Mouse (Mus musculus) C2C12 (cell line): Measurements from ENCODE around the gene Spty2d1. TPM values are rescaled to one million over a fixed set of nuclear protein-coding genes. Genes with fewer than 3 reads are reported as not detected.
A peak's percentile ranks its signal among the peaks of the same experiment; 100 is the strongest.

ENCODE experiments used
- H3K27me3 ChIP-seq: one replicate; pipeline ENCODE4 v1.6.1; 2011; ENCODE audit not compliant: control insufficient read depth, insufficient read depth, insufficient read length
- H3K36me3 ChIP-seq: one replicate; pipeline ENCODE4 v1.6.1; 2011; ENCODE audit not compliant: control insufficient read depth, insufficient read depth
- H3K4me3 ChIP-seq: one replicate; pipeline ENCODE4 v1.5.1; 2011; ENCODE audit warnings: mild to moderate bottlenecking, control low read depth; ENCODE audit not compliant: poor library complexity, insufficient read depth, severe bottlenecking
- H3K79me2 ChIP-seq: one replicate; pipeline ENCODE4 v1.6.1; 2011; ENCODE audit not compliant: control insufficient read depth, insufficient read depth
- H3K79me3 ChIP-seq: one replicate; pipeline ENCODE4 v1.6.1; 2011; ENCODE audit warnings: low read depth, control low read depth
- H3ac ChIP-seq: one replicate; pipeline ENCODE3; 2011; ENCODE audit warnings: low read depth; ENCODE audit not compliant: control insufficient read depth, insufficient read length
- CEBPB ChIP-seq: IDR thresholded peaks from one replicate; pipeline ENCODE4 v1.6.1; 2011; ENCODE audit warnings: low read depth, mild to moderate bottlenecking, control low read depth, moderate library complexity
- CTCF ChIP-seq: IDR thresholded peaks from one replicate; pipeline ENCODE4 v1.5.1; 2011; ENCODE audit not compliant: control insufficient read depth, insufficient read depth, insufficient read length
- FOSL1 ChIP-seq: IDR thresholded peaks from one replicate; pipeline ENCODE4 v1.8.0; 2011; ENCODE audit warnings: mild to moderate bottlenecking, low read length; ENCODE audit not compliant: poor library complexity, insufficient read depth, severe bottlenecking
- MAX ChIP-seq: IDR thresholded peaks from one replicate; pipeline ENCODE4 v1.6.1; 2011; ENCODE audit warnings: mild to moderate bottlenecking, control low read depth
- MYOD1 ChIP-seq: IDR thresholded peaks from one replicate; pipeline ENCODE4 v1.6.1; 2011; ENCODE audit warnings: low read depth; ENCODE audit not compliant: control insufficient read depth, insufficient read length
- MYOG ChIP-seq: IDR thresholded peaks from one replicate; pipeline ENCODE4 v1.6.1; 2011; ENCODE audit not compliant: control insufficient read depth, insufficient read length; ENCODE audit errors: extremely low read depth
- USF1 ChIP-seq: IDR thresholded peaks from one replicate; pipeline ENCODE4 v1.6.1; 2011; ENCODE audit warnings: low read depth, mild to moderate bottlenecking, control low read depth, moderate library complexity
- polyA plus RNA-seq: library from polyadenylated mRNA; unstranded; fragments of >200 nt; fragmentation: generic; extraction: Trizol; gene quantifications from one replicate; pipeline ENCODE4 v1.2.1, GENCODE M21; 2012; ENCODE audit warnings: missing spikeins

The Spty2d1 gene
- polyA plus RNA-seq, 1 experiment, result 5.3 TPM

DNA sequence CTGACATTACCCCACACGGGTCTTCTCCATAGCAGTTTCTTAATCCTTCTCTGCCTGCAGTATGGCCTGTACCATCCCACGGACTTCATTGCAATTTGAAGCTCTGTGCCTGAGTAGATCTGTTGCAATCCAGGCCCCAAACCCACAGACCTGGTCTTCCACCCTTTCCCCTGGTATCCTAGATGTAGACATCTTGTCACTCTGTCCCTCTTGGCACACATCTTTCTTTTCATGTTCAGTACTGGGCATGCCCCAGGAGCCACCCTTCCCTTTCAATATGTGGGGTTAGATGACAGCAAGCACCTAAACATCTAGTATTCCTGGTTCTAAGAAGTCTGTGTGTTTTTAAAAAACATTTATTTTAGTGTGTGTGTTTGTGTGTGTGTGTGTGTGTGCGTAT lies 33.5 kb upstream of the Spty2d1 start:
- Histone ChIP-seq H3K79me3 (no peaks in the 10 kb centered on the region), H3K79me2 (no peaks in the 10 kb centered on the region), H3K4me3 (no peak overlapping the region), H3K36me3 (no peaks in the 10 kb centered on the region), H3K27me3 (no peaks in the 10 kb centered on the region), H3ac (no peak overlapping the region)
- TF ChIP-seq CEBPB, result no peak
- TF ChIP-seq MYOG, result no peak
- no peak for TF ChIP-seq CTCF
- no peak for TF ChIP-seq FOSL1
- no peak for TF ChIP-seq USF1
- TF ChIP-seq MYOD1, result no peak
- no peak for TF ChIP-seq MAX

DNA sequence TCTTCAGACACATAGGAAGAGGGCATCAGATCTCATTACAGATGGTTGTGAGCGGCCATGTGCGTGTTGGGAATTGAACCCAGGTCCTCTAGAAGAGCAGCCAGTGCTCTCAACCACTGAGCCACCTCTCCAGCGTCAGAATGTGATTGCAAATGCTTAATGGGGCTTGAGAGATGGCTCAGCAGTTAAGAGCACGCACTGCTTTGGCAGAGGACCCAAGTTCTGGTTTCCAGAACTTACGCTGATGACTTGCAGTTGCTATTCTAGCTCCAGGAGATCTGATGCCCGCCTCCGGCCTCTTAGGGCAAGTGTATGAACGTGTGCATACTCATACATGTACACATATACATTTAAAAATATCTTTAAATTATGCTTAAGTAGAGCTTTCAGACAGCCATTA lies 27.2 kb upstream of the Spty2d1 start:
- Histone ChIP-seq H3K27me3 (no peaks in the 10 kb centered on the region), H3K79me2 (no peaks in the 10 kb centered on the region), H3K36me3 (no peaks in the 10 kb centered on the region), H3K79me3 (no peaks in the 10 kb centered on the region), H3K4me3 (no peak overlapping the region), H3ac (no peak overlapping the region)
- TF ChIP-seq MYOG, result no peak
- TF ChIP-seq FOSL1, result no peak
- TF ChIP-seq CEBPB, result no peak
- TF ChIP-seq USF1, result no peak
- TF ChIP-seq MAX, result no peak
- TF ChIP-seq MYOD1, result no peak

DNA sequence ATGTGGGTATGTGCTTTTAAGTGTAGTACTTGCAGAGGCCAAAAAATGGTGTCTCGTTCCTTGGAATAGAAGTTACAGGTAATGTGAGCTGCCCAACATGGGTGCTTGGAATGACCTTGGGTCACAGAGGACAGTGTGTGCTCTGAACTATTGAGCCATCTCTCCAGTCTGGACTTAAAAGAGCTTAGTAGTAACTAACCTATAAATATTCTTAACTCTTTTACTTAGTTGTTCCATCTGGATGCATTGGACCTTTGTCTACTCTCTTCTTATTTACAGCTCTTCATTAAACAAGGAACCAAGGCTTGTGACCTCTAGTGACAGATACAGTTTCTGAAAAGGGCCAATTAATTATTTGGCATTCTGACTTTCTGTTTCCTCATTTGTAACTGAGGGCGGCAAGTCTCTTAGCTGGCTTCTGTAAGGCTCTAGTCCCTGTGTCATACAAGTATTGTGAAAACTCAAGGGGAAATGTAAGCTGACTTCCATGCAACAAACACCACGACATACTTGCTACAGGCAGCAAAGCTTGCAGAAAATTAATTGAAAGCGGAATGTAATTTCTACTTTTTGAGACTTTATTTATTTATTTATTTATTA lies 26.7 kb upstream of the Spty2d1 start:
- no peaks in the 10 kb centered on the region for H3K79me3 ChIP-seq
- no peak overlapping the region for H3K4me3 ChIP-seq
- TF ChIP-seq USF1 (no peak), CEBPB (no peak), CTCF (no peak), MYOG (no peak), FOSL1 (no peak), MYOD1 (no peak), MAX (no peak)
- H3ac ChIP-seq, result no peak overlapping the region
- no peaks in the 10 kb centered on the region for H3K27me3 ChIP-seq
- no peaks in the 10 kb centered on the region for H3K36me3 ChIP-seq
- no peaks in the 10 kb centered on the region for H3K79me2 ChIP-seq

DNA sequence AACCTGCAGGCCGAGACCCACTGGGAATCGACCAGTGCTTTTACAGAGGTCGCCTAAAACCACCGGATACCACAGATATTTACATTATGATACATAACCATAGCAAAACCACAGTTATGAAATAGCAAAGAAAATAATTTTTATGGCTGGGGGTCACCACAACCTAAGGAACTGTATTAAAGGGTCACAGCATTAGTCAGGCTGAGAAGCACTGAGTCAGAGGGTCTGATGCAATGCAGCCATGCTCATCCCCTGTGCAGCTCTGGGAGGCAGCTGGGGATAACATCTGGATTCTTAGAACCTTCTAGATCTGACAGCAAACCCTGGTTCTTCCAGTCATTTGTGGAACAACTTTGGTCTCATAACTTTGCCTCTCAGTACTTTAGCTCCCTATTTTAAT lies 23.2 kb upstream of the Spty2d1 start:
- no peaks in the 10 kb centered on the region for H3K27me3 ChIP-seq
- no peaks in the 10 kb centered on the region for H3K79me3 ChIP-seq
- H3K36me3 ChIP-seq, result no peaks in the 10 kb centered on the region
- TF ChIP-seq USF1 (no peak), CEBPB (peak; percentile 99), CTCF (no peak), MYOD1 (peak; percentile 68), FOSL1 (peak; percentile 95), MYOG (no peak)
- no peak overlapping the region for H3K4me3 ChIP-seq
- no peaks in the 10 kb centered on the region for H3K79me2 ChIP-seq
- no peak overlapping the region for H3ac ChIP-seq

DNA sequence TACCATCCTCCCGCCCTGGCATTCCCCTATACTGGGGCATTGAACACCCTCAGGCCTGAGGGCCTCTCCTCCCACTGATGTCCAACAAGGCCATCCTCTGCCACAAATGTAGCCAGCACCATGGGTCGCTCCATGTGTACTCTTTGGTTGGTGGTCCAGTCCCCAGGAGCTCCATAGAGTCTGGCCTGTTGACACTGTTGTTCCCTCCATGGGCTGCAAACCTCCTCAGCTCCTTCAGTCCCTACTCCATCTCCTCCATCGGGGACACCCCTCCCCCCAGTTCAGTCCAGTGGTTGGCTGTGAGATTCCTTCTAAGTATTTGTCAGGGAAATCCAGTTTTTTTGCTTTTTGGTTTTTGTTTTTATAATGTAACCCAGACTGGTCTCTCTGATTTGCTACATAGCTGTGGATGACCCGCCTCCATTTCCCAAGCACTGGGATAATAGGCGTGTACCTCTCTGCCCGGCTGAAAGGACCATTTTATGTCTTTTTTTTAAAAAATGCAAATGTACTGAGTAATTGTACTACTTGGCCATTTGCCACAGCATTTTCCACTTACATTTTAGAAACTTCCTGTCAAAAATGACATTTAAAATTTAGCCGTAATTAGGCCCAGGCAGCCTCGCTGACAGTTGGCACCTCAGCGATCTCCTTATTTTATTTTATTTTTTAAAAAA lies 22.4 kb upstream of the Spty2d1 start:
- Histone ChIP-seq H3K79me3 (no peaks in the 10 kb centered on the region), H3K4me3 (no peak overlapping the region), H3K36me3 (no peaks in the 10 kb centered on the region), H3ac (no peak overlapping the region), H3K27me3 (no peaks in the 10 kb centered on the region), H3K79me2 (no peaks in the 10 kb centered on the region)
- TF ChIP-seq CTCF (no peak), USF1 (no peak), MYOG (no peak), MAX (no peak), FOSL1 (no peak), CEBPB (no peak), MYOD1 (no peak)

DNA sequence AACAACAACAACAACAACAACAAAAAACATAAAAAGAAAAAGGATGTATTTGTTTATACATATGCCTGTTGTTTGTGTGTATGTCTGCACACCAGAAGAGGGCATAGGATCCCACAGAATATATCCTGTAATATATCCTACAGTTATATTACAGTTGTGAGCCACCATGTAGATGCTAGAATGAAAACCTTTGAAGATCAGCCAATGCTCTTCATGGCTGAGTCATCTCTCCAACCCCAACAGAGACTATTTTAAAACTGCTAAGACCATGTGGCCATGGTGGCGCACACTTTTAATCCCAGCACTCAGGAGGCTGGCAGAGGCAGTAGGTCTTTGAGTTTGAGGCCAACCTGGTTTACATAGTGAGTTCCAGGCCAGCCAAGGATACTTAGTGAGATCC lies 19.3 kb upstream of the Spty2d1 start:
- no peak overlapping the region for H3K4me3 ChIP-seq
- H3K79me3 ChIP-seq, result no peaks in the 10 kb centered on the region
- no peaks in the 10 kb centered on the region for H3K36me3 ChIP-seq
- H3K27me3 ChIP-seq, result no peaks in the 10 kb centered on the region
- TF ChIP-seq USF1 (peak; percentile 11), MYOG (no peak)
- no peak overlapping the region for H3ac ChIP-seq
- no peaks in the 10 kb centered on the region for H3K79me2 ChIP-seq
